Mouse (Mus musculus): ENCODE data around the gene Fbxl13.
"Not testable (repeated sequence)": the region's sequence is repeated elsewhere in the genome, so short reads cannot be mapped to it uniquely, and the experiment has no call there.

The Fbxl13 gene

DNA sequence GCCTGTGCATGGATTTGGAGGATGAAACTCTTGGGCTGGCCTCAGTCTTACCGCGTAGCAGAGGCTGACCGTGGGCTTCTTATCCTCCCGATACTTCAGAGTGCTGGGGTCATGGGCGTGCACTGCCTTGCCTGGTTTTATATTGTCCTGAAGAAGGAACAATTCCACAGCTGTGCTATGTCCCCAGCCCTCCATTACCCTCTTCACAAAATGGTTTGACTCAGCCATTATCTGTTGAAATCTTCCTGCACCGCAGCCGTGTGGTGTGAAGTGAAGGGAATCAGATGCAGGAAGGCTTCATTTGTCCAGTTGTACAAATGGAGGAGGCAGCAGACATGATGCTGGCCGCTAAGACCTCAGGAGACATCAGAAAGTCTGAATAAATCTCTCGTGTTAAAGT is 11.5 kb upstream of the Fbxl13 start:
- no peak for DNase-seq (ENCODE audit: low spot score)

DNA sequence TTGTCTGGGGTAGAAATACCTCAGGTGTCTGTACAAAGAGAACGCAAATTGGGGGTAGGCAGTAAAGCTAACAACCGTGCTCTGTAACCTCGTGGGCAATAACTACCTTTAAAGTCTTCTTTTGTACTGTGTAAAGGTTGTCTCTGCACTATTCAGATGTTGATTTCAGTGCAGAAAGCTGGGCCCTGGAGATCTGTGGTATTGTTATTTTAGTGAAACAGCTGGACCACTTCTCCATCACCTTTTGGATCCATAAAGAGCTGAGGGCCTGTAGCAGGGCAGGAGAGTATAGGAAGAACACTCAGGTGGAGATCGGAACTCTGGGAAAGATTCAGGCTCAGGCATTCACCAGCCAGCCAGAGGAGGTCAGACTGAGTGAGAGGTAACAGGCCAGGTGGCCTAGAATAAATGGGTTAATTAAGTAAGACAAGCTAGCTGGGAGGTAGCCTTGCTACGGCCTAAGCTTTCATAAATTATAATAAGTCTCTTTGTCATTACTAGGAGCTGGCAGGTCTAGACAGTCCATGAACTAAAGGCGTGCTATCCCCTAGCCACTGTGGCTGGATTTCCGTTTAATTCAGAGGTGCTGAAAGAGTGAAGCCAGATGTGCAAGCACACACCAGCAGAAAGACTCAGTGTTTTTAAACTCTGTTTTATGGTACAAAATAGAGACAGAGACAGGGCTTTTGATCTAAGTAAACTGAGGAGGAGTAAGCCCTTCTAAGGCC is 6.6 kb upstream of the Fbxl13 start:
- no peak for DNase-seq (ENCODE audit: low spot score)

DNA sequence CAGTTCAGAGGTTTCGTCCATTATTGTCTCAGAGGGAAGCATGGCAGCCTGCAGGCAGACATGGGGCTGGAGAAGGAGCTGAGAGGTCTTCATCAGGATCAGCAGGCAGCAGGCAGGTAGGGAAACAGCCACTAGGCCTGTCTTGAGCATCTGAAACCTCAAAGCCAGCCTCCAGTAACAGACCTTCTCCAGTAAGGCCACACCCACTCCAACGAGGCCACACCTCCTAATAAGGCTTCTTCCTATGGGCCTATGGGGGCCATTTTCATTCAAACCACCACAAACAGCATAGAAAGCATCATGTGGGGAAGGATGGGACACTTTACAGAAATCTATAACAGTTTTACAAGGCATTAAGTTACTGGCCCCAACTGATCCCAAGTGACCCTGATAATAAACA is 5.3 kb upstream of the Fbxl13 start:
- no peak for DNase-seq (ENCODE audit: low spot score)

DNA sequence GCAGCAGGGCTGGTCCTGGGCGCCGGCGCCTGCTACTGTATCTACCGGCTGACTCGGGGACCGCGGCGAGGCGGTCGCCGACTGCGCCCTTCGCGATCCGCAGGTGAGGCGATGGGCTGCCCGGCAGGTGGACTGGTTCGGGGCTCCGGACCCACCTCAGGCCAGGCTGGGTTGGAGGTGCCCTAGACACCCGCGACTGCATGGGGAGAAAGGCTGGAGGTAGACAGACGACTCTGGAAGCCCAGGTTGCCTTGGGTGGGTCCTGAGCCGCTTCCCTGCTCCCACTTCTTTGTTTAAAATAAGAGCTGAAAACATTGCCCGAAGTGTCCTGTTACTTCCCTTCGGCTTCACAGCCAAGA is 678 bp upstream of the Fbxl13 start:
- DNase-seq (ENCODE audit: low spot score), result peak; percentile 9

DNA sequence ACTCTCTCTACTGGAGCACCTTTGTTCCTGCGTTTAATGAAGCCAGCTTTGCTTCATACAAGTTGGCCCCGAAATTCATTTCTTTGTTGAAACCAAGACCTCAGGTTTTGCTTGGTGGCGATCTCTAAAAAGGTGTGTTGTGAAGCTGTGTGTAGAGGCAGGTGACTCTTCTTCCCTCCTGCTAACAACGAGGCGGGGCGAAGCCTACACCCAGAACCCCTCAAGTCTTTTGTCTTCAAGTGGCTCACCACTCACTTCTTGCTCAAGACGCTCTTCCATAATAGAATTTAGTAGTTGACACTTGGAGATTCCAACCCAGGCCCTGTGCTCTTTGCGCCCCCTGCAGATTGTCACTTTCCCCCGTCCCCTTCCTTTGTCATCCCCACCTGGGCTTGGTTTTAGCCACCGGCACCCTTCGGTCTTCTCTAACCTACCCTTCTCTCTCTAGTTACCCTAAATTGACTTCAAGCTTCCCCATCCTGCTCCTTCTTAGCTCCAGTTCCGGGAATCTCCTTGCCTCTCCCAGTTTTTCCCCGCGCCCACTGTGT is 469 bp downstream of the Fbxl13 start:
- DNase-seq (ENCODE audit: low spot score), result no peak

DNA sequence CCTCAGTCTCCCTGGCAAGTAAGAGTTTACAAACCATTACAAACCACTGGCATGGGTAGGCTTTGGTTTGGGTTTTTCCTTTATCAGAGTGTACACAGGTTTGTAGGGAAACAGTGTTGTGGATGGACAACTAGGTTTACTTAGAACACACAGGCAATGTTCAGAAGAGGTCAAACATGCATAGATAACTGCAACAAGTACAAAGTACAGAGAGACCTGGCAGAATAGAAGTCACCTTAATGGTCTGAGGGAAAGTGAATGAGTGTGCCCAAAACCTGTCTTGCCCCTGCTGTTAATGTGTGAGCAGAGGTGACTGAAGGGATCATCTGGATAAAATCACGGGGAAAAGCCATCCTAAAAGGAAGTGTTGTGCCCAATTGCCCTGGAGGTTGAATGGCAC is 1.8 kb downstream of the Fbxl13 start:
- DNase-seq (ENCODE audit: low spot score), result no peak

DNA sequence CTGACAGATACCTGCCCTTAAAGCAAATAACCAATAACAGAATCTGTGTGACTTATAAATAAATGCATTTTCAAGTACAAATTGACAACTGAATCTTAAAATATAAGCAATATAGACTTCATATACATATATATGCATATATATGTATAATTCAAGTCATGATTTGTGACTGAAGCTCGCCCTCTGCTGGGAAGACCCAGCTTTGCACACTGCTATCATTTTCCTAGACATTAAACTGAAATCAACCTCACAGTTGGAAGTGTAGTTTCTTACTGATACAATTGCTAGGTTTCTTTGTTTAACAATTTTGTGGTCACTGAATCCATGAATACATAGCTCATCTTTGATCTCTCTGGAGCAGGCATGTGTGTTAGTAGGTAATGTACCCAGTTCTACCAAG is 4.5 kb downstream of the Fbxl13 start:
- peak; percentile 31 for DNase-seq (ENCODE audit: low spot score)

DNA sequence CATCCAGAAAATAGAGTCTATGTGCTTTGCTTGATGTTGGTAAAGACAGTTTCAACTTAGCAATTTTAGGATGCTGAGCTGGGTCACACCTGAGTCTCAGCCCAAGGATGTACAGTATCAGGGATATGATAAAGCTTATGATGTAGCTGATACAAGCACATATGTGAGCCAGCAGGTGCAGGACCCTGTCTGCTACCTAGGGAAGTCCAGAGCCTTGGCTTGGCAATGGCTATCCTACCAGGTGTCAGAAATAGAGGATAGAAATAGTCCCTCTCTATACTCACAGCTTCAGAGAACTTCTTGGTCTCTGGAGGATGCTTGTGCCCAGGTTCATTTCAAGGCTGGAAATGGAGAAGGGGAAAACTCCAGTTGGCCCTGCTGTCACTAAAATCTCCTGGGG is 19.5 kb downstream of the Fbxl13 start:
- no peak for DNase-seq (ENCODE audit: low spot score)

DNA sequence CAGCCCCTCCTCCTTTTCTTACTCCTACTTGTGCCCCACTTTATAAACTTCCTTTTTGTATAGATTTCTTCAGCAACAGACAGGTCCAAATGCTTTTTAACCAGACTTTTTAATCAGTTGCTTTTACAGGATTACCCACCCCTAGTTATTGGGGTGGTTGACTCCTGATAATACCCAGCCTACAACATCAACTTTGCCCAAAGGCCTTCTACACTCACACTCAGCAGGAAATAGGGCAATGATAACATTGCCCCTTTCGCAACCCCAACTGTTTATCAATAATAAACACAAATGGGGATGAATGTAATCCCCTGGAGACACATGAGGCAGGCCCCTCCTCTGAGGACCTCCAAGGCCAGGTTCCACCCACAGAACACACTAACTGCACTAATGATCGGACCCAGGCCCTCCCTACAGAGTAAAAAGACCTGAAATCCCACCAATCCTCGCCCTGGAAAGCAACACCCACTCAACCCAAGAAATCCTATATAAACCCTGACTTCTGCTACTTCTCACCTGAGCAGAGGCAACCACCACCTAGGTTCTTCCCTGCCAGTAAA is 28.9 kb downstream of the Fbxl13 start:
- no peak for DNase-seq (ENCODE audit: low spot score)

DNA sequence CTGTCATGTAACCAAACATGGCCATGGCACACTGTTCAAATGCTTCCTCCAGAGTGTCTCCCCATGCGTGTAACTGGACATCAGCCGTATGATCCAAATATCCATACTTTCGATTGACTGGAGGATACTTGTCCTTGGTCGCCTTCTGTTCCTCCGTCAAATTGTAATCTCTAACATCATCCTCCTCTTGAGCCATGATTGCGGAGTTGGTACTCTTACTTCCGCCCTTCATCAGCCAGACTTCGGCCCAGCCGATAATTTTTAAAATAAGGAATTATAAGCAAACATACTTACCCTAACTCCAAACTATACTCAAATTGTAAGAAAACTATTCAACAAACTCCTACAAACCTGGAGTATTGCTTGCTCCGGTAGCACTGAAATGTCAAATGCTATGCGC is 31.1 kb downstream of the Fbxl13 start:
- not testable (repeated sequence) for DNase-seq (ENCODE audit: low spot score)

DNA sequence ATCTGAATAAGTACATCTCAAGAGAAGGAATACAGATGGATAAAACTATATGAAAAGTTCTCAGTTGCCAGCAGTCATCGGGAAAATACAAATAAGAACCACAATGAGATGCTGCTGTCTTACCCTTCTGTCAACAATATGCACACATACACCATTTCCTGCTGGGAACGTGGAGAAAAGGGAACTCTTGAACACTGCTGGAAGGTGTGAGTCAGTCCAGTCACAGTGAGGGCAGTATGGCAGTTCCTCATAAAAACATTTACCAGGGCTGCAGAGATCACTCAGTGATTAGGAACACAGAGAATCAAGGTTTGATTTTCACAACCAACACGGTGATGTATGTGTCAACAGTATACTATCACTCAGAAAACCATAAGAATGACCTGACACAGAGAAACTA is 34.4 kb downstream of the Fbxl13 start:
- no peak for DNase-seq (ENCODE audit: low spot score)

DNA sequence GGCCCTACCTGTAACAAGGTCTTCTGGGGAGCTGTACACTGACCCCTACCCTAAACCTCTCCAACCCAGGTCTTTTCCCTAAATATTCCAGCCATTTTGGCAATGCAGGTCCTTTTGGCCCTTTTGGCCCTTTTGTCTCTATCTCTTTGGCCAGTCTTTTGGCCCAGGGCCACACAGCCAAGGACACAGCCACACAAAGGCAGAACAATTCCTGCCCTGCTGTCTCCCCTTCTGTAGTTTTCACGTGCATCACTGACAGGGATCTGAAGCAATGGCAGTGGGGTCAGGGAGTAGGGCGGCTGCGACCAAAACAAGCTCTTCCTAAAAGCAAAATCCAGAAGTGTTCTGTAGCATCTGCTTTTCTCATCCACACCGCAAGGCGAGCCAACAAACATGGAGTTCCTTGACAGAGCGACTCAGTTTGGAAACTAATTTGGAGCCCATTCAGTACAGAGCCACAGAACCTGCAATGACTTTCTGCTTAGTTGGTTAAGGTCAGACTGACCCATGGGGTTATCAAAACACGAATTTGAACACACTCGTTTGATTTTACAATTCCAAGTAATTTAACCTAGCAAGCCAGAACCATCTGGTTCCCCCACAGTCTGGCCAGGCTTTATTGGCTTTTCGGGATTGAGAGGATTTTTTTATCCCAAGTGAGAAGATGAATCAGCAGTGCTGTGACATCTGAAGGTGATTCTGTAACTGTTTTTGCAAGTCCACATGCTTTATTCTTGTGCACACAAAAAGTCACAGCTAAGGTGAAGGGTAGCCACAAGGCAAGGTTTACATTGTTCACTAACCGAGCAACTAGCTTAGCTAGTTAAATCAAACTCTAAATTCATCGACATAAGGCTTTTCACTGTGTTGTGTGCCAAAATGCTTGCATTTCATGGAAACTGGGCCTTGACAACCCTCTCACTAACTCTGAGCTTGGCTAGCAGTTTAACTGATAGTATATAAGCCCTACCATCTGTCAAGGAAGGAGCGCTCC is 36.8 kb downstream of the Fbxl13 start:
- no peak for DNase-seq (ENCODE audit: low spot score)

DNA sequence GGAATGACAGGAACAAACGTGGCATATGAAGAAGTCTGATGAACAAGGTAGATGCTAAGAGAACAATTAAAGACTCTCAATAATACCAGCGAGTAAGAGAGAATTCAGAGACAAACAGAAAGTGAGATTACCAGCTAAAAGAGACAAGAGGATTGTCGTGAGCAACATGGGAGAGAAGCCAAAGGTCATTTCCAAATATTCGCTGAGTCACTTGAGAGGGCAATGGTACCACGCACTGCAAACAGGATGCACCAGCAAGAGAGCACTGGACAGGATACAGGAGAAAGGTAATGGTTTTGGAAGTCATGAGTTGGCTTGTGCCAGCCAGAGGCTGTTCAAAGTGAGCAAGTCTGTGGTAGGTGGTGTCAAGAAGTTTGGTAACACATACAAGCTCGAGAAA is 39.5 kb downstream of the Fbxl13 start:
- no peak for DNase-seq (ENCODE audit: low spot score)

DNA sequence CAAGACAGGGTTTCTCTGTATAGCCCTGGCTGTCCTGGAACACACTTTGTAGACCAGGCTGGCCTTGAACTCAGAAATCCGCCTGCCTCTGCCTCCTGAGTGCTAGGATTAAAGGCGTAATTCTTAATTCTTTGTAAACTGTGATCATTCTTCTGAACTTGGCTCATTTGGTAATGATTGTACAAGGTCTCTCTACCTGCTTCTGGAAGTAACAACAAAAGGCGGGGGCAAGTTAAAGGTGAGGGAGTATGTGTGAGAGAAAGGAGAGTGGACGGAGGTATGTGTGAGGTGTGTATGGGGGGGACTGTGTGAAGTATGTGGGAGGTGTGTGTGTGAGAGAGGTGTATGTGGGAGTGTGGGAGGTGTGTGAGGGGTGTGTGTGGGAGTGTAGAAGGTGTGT is 45.5 kb downstream of the Fbxl13 start:
- DNase-seq (ENCODE audit: low spot score), result no peak

DNA sequence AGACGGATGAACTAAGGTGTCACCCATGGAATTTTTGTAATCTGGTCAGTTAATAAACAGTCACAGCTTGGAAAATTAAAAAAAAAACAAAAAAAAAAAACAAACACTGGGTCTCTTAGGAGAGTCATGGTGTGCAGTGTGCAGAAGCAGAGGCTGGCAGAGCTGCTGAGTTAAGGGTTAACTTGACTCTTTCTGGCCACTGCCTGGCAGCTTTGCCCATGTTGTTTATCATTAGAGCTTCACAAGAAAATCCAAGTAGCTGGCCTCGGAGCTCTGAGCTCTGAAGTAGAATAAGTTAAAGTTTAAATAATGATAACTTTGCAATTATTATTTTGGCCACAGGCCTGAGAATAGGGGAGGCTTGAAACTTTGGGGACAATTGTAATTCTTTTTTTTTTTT is 45.9 kb downstream of the Fbxl13 start:
- not testable (repeated sequence) for DNase-seq (ENCODE audit: low spot score)

DNA sequence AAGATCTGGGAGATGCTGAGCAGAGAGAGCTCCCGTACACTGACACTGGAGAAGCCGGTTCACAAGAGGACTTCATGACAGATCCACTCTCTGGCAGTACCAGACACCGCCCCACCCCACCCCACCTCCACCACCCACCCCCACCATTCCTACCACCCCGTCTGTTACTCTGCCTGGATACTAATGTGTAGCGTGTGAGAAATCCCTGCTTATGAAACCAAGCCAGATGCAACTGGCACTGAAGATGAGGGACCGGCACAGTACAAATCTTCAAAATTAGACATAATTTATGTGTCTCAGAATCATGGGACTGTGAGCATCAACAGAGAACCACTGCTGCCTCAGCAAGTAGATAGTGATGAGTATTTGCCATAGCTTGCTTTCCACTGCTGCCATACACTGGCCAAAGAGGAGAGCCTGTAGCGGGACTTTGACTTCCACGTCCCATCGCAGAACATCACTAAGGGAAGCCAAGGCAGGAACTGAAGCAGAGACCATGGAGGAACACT is 52.2 kb downstream of the Fbxl13 start:
- no peak for DNase-seq (ENCODE audit: low spot score)

DNA sequence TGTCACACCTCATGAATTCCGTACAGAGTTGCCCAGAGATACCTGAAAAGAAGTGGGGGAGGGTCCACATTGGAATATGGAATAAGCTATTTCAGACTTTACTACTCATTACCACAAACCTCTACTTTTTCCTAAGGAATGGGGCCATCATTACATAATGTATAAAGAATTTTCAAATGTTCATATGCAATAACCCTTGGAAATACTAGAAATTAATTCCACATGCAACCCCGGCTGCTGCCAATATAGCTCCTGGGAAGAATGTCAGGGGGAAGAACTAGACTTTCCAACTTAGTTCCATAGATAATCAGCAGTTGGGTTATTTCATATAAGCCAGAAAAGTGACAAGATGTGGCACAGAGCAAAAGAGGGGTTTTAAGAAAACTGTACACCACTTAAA is 53.3 kb downstream of the Fbxl13 start:
- DNase-seq (ENCODE audit: low spot score), result no peak

DNA sequence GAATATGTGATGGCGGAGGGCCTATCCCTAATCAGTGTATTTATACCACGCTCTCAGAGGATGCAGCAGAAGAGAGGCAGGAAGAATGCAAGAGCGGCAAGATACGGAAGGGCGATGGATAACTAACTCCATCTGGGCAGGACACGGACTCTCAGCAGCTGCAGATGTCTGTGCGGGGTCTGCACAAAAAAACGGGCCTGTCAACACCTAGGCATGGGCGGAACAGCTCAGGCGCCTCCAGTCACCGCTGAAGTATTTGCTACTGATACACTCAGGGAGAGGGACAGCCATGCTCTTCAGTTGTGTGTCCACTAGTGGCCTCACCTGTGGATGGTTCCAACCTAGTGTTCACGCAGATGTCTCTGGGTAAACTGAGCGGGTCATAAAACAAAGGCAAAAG is 57.2 kb downstream of the Fbxl13 start:
- DNase-seq (ENCODE audit: low spot score), result no peak

DNA sequence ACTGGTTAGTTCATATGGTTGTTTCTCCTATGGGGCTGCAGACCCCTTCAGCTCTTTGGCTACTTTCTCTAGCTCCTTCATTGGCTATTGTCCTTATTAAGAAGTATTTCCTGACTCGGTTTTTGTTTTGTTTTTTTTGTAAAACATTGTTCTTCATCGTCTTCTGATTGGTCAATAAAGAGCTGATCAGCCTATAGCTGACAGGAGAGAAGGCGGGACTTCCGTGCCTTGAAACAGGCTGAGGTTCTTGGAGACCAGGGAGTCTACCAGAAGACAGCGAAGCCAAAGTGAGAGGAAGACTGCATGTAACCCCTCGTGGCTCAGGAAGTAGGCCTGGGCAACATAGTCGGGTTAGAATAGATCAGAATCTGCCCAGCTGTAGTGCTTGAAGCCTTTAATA is 57.8 kb downstream of the Fbxl13 start:
- DNase-seq (ENCODE audit: low spot score), result no peak

DNA sequence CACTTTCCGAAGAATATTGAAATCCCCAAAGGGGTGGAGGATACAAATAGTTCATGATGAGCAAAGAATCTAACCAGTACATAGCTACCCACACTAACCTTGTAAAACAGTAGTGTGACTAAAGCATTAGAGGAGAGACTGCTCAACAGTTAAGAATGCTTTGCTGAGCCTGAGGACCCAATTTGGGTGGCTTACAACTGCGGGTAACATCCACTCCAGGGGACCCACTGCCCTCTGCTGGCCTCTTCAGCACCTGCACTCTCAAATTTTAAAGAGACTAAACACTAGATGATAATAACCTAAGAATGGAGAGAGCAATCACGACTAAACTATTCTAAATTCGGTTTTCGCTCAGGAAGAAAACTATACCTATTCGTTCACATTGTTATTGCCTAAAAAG is 58.7 kb downstream of the Fbxl13 start:
- DNase-seq (ENCODE audit: low spot score), result peak; percentile 29

DNA sequence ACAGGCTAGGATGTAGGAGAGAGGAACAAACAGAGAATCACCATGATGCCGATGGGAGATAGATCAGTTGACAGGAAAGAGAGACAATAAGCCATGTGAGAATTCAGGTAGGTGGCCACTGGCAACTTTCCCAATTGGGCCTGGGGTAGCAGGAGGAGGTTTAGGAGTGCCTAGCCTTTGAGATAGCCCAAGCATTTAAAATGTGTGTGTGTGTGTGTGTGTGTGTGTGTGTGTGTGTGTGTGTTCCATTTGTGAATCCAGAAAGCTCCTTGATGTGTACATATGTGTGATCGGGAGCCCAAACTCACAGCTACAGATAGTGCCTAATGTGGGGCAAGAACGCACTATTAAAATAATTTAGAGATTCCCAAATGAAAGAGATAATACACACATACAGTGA is 67.3 kb downstream of the Fbxl13 start:
- DNase-seq (ENCODE audit: low spot score), result no peak

DNA sequence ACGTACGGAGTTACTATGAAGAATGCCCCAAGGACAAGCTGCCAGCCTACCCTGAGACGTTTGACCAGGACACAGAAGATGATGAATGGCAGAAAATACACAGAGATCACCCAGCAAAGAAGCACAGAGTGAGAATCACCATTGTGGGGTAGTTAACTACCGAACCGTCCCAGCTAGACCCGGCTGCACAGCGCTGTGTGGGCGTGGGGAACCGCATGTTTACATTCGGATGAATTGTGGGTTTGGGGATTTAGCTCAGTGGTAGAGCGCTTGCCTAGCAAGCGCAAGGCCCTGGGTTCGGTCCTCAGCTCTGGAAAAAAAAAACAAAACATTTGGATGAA is 70.3 kb downstream of the Fbxl13 start:
- DNase-seq (ENCODE audit: low spot score), result no peak
